ENCODE assay signal across 15 mouse cellular contexts in the genomic region with DNA sequence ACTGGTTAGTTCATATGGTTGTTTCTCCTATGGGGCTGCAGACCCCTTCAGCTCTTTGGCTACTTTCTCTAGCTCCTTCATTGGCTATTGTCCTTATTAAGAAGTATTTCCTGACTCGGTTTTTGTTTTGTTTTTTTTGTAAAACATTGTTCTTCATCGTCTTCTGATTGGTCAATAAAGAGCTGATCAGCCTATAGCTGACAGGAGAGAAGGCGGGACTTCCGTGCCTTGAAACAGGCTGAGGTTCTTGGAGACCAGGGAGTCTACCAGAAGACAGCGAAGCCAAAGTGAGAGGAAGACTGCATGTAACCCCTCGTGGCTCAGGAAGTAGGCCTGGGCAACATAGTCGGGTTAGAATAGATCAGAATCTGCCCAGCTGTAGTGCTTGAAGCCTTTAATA. TPM values are rescaled to one million over a fixed set of nuclear protein-coding genes. Genes with fewer than 3 reads are reported as not detected.
"Had no signal": no experiment of that assay in that cellular context is flagged by ENCODE, and none has a peak within 500 bp of the region (broad histone marks: within the 10 kb centered on the region; RNA-seq: fewer than 3 reads in every experiment).

No protein-coding gene starts in this region.

- H3K4me2 ChIP-seq: limb, embryonic 15.5 days; liver, embryonic 12.5 days; lung, embryonic 14.5 days; midbrain, embryonic 11.5 days; neural tube, embryonic 13.5 days had no signal

- H3K36me3 ChIP-seq: limb, embryonic 15.5 days; liver, embryonic 12.5 days; neural tube, embryonic 13.5 days had no signal

- DNase-seq: kidney, postnatal 14 days; lung, postnatal 10 days; lung, postnatal 4 days; retina, postnatal 1 day; right cerebral cortex, postnatal 4 days; spleen, adult 18-20 months; thymus, postnatal 4 days had no signal

- H3K4me3 ChIP-seq: left cerebral cortex, adult 2 months; limb, embryonic 15.5 days; liver, embryonic 12.5 days; megakaryocyte, embryonic 14.5 days; neural tube, embryonic 13.5 days had no signal

- ATAC-seq: liver, embryonic 12.5 days; midbrain, embryonic 16.5 days had no signal

- H3K9me3 ChIP-seq: limb, embryonic 15.5 days; liver, embryonic 12.5 days; neural tube, embryonic 13.5 days had no signal

- H3K27ac ChIP-seq: left cerebral cortex, adult 2 months; limb, embryonic 15.5 days; liver, embryonic 12.5 days; neural tube, embryonic 13.5 days had no signal

- H3K4me1 ChIP-seq: liver, embryonic 12.5 days; megakaryocyte, embryonic 14.5 days; neural tube, embryonic 13.5 days had no signal

- H3K9ac ChIP-seq: limb, embryonic 15.5 days; liver, embryonic 12.5 days; lung, embryonic 14.5 days; neural tube, embryonic 13.5 days had no signal

- H3K27me3 ChIP-seq: limb, embryonic 15.5 days; liver, embryonic 12.5 days; neural tube, embryonic 13.5 days had no signal

RNA-seq across cellular contexts. Expression of a gene that starts 57.8 kb away (rescaled TPM):
- polyA plus RNA-seq: limb, embryonic 15.5 days had no signal
